Mouse (Mus musculus) neural tube, embryonic 15.5 days (tissue): Measurements from ENCODE around the gene Cebpe. TPM values are rescaled to one million over a fixed set of nuclear protein-coding genes. Genes with fewer than 3 reads are reported as not detected.

Experiments
- ATAC-seq: fragments of 200-750 bp; cut with Nextera tagmentation; 2 replicates; pipeline ENCODE4 v1.8.0; 2017; ENCODE audit warnings: mild to moderate bottlenecking, moderate TSS enrichment, moderate library complexity; ENCODE audit not compliant: low FRiP score
- H3K27ac ChIP-seq: fragments of 300-500 bp; sonication (generic); replicated peaks from 2 replicates; pipeline ENCODE4 v1.5.1; 2015; ENCODE audit warnings: mild to moderate bottlenecking, inconsistent platforms
- H3K27me3 ChIP-seq: fragments of 300-500 bp; sonication (generic); replicated peaks from 2 replicates; pipeline ENCODE4 v1.6.1; 2015; ENCODE audit warnings: inconsistent platforms
- H3K36me3 ChIP-seq: fragments of 300-500 bp; sonication (generic); 2 replicates; pipeline ENCODE4 v1.6.1; 2015; ENCODE audit warnings: inconsistent platforms
- H3K4me1 ChIP-seq: fragments of 300-500 bp; sonication (generic); 2 replicates; pipeline ENCODE4 v1.6.1; 2015; ENCODE audit warnings: inconsistent platforms
- H3K4me2 ChIP-seq: fragments of 300-500 bp; sonication (generic); 2 replicates; pipeline ENCODE4 v1.6.1; 2015; ENCODE audit warnings: inconsistent platforms, mild to moderate bottlenecking, moderate library complexity
- H3K4me3 ChIP-seq: fragments of 300-500 bp; sonication (generic); replicated peaks from 2 replicates; pipeline ENCODE4 v1.5.1; 2015; ENCODE audit warnings: mild to moderate bottlenecking, inconsistent platforms
- H3K9ac ChIP-seq: fragments of 300-500 bp; sonication (generic); replicated peaks from 2 replicates; pipeline ENCODE4 v1.6.1; 2015; ENCODE audit warnings: mild to moderate bottlenecking, inconsistent platforms
- H3K9me3 ChIP-seq: fragments of 300-500 bp; sonication (generic); replicated peaks from 2 replicates; pipeline ENCODE4 v1.6.1; 2016; ENCODE audit warnings: inconsistent platforms
- WGBS: fragments of 180-500 bp; shearing (Covaris S2); methylation state at CpG from one replicate; pipeline ENCODE4 v1.1.7; 2015; ENCODE audit warnings: mixed read lengths; 5-methylcytosine and 5-hydroxymethylcytosine counted together
- polyA plus RNA-seq: library from polyadenylated mRNA; unstranded; fragments of >200 nt; fragmentation: Nextera tagmentation; extraction: Ambion mirVana; gene quantifications from 2 replicates; pipeline ENCODE4 v1.2.1, GENCODE M21; 2015

Gene Cebpe
- polyA plus RNA-seq, 1 experiment from 2014 or later = 0.12 TPM

GRCm38 (mm10) chr14:54664477-54665222 lies 47.3 kb downstream of the Cebpe start:
- no peak overlapping the region for H3K27ac ChIP-seq
- H3K9ac ChIP-seq = no peak overlapping the region
- no peaks in the 10 kb centered on the region for H3K9me3 ChIP-seq
- H3K4me3 ChIP-seq = no peak overlapping the region
- H3K4me2 ChIP-seq = no peak overlapping the region
- no peaks in the 10 kb centered on the region for H3K4me1 ChIP-seq
- ATAC-seq = no peak
- WGBS = 92% methylated on average over 10 of the region's 10 CpGs
- H3K36me3 ChIP-seq = peaks cover 93% of the 10 kb centered on the region
- no peaks in the 10 kb centered on the region for H3K27me3 ChIP-seq

Other genes starting within 250 kb of the Cebpe start
- 31.8 and 33.7 TPM in 2 replicates for gene Lrp10, start 248.0 kb downstream of the Cebpe start, polyA plus RNA-seq
- 32.3 and 44.0 TPM in 2 replicates for gene Rem2, start 236.1 kb downstream of the Cebpe start, polyA plus RNA-seq
- gene Prmt5, start 194.6 kb downstream of the Cebpe start, polyA plus RNA-seq = 92.3 and 93.9 TPM in 2 replicates
- 20.5 and 34.8 TPM in 2 replicates for gene Haus4, start 157.6 kb downstream of the Cebpe start, polyA plus RNA-seq
- 6.1 and 12.9 TPM in 2 replicates for gene Ajuba, start 134.6 kb downstream of the Cebpe start, polyA plus RNA-seq
- 4.4 and 6.5 TPM in 2 replicates for gene 4931414P19Rik, start 106.2 kb downstream of the Cebpe start, polyA plus RNA-seq
- 446 and 448 TPM in 2 replicates for gene Psmb5, start 94.2 kb downstream of the Cebpe start, polyA plus RNA-seq
- gene Psmb11, start 90.7 kb downstream of the Cebpe start, polyA plus RNA-seq = 0.04 and 27.8 TPM in 2 replicates
- gene Gm17606, start 71.2 kb downstream of the Cebpe start, polyA plus RNA-seq = not detected in 2 replicates
- gene Cdh24, start 70.8 kb downstream of the Cebpe start, polyA plus RNA-seq = 13.2 and 14.0 TPM in 2 replicates
- gene 1700123O20Rik, start 26.0 kb downstream of the Cebpe start, polyA plus RNA-seq = 72.2 and 72.3 TPM in 2 replicates
- gene Acin1, start 25.2 kb downstream of the Cebpe start, polyA plus RNA-seq = 113 and 115 TPM in 2 replicates
- gene Gm29776, start 13.3 kb downstream of the Cebpe start, polyA plus RNA-seq = 0.18 and 0.19 TPM in 2 replicates
- 6.1 and 8.1 TPM in 2 replicates for gene Slc7a8, start 69.8 kb upstream of the Cebpe start, polyA plus RNA-seq
- gene Rnf212b, start 102.0 kb upstream of the Cebpe start, polyA plus RNA-seq = 0.19 TPM in 1 of 2 replicates, not detected in the other
- gene Homez, start 158.8 kb upstream of the Cebpe start, polyA plus RNA-seq = 10.6 and 14.5 TPM in 2 replicates
- 4.0 and 4.1 TPM in 2 replicates for gene Ppp1r3e, start 165.4 kb upstream of the Cebpe start, polyA plus RNA-seq
- gene Bcl2l2, start 171.2 kb upstream of the Cebpe start, polyA plus RNA-seq = 3.4 and 4.0 TPM in 2 replicates
- gene Gm20521, start 171.3 kb upstream of the Cebpe start, polyA plus RNA-seq = not detected in 2 replicates
- 148 and 158 TPM in 2 replicates for gene Pabpn1, start 180.3 kb upstream of the Cebpe start, polyA plus RNA-seq
- gene Slc22a17, start 201.0 kb upstream of the Cebpe start, polyA plus RNA-seq = 228 and 297 TPM in 2 replicates
- 11.9 and 16.4 TPM in 2 replicates for gene Efs, start 214.0 kb upstream of the Cebpe start, polyA plus RNA-seq
- gene Il25, start 220.5 kb upstream of the Cebpe start, polyA plus RNA-seq = 0.51 and 0.63 TPM in 2 replicates
- gene Cmtm5, start 224.1 kb upstream of the Cebpe start, polyA plus RNA-seq = 15.8 and 18.1 TPM in 2 replicates